Mouse (Mus musculus) C2C12 (cell line): ENCODE measurements around the gene RPS10-NUDT3.

ENCODE experiments used
- CEBPB ChIP-seq: IDR thresholded peaks from one replicate; pipeline ENCODE4 v1.6.1; 2011; ENCODE audit warnings: low read depth, mild to moderate bottlenecking, control low read depth, moderate library complexity
- CTCF ChIP-seq: IDR thresholded peaks from one replicate; pipeline ENCODE4 v1.5.1; 2011; ENCODE audit not compliant: control insufficient read depth, insufficient read depth, insufficient read length
- FOSL1 ChIP-seq: IDR thresholded peaks from one replicate; pipeline ENCODE4 v1.8.0; 2011; ENCODE audit warnings: mild to moderate bottlenecking, low read length; ENCODE audit not compliant: poor library complexity, insufficient read depth, severe bottlenecking
- MAX ChIP-seq: IDR thresholded peaks from one replicate; pipeline ENCODE4 v1.6.1; 2011; ENCODE audit warnings: mild to moderate bottlenecking, control low read depth
- MYOD1 ChIP-seq: IDR thresholded peaks from one replicate; pipeline ENCODE4 v1.6.1; 2011; ENCODE audit warnings: low read depth; ENCODE audit not compliant: control insufficient read depth, insufficient read length
- MYOG ChIP-seq: IDR thresholded peaks from one replicate; pipeline ENCODE4 v1.6.1; 2011; ENCODE audit not compliant: control insufficient read depth, insufficient read length; ENCODE audit errors: extremely low read depth
- USF1 ChIP-seq: IDR thresholded peaks from one replicate; pipeline ENCODE4 v1.6.1; 2011; ENCODE audit warnings: low read depth, mild to moderate bottlenecking, control low read depth, moderate library complexity

DNA sequence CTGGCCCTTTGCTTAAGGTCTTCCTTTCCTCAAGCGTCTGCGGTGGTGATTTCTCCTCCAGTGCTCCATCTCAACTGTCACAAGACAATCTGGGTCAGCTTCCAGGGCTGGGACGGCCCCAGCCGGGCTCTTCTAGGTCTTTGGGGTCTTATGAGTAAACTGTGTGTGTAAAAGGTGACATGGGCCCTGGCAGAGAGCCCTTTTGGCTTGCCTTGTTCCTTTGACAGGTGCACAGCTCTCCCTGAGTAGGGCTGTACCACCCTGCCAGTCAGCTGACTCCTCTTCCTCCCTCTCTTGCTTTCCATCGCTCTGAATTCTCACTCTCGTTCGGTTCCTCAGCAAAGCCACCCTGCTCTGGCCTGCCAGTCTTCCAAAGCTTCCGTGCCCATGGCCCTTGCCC is 22.1 kb upstream of the RPS10-NUDT3 start:
- TF ChIP-seq MAX (no peak), MYOG (no peak), CTCF (no peak), MYOD1 (no peak), CEBPB (no peak), USF1 (no peak), FOSL1 (no peak)
